Mouse (Mus musculus) granulocyte monocyte progenitor cell, adult 5-6 weeks (primary cell): ENCODE data around the gene Ffar1. TPM values are rescaled to one million over a fixed set of nuclear protein-coding genes. Genes with fewer than 3 reads are reported as not detected.
A peak's percentile ranks its signal among the peaks of the same experiment; 100 is the strongest.

Source experiments
- ATAC-seq: replicated peaks from 2 replicates; pipeline ENCODE4 v1.8.0; 2016; ENCODE audit warnings: mild to moderate bottlenecking, moderate TSS enrichment, inconsistent platforms; ENCODE audit not compliant: poor library complexity, severe bottlenecking
- total RNA-seq, 2 experiments: library from RNA; stranded (forward) in 1 of 2; stranded (reverse) in 1 of 2; fragments of 200-712, 200-1000 nt in 1 of 2; fragments of >200 nt in 1 of 2; fragmentation: Nextera tagmentation in 1 of 2; gene quantifications; 2 replicates each; pipeline ENCODE4 v1.2.3; 2014 to 2017

Ffar1 gene
- total RNA-seq, 2 experiments from 2014 or later: not detected

- ATAC-seq: peak; percentile 75
These were observed 49.5 kb downstream of the Ffar1 start for GRCm38 (mm10) chr7:30811757-30812290.

GRCm38 (mm10) chr7:30810319-30810718, 51.0 kb downstream of the Ffar1 start:
- no peak for ATAC-seq

Other genes with a start within 250 kb of the Ffar1 start
- gene Upk1a, start 248.7 kb downstream of the Ffar1 start, total RNA-seq (2014; fragmentation: Nextera tagmentation): 3.4 TPM in 1 of 2 replicates, not detected in the other
- gene Upk1a, start 248.7 kb downstream of the Ffar1 start, total RNA-seq (2017): not detected in 2 replicates
- gene Cox6b1, start 235.4 kb downstream of the Ffar1 start, total RNA-seq (2014; fragmentation: Nextera tagmentation): 436 and 560 TPM in 2 replicates
- gene Cox6b1, start 235.4 kb downstream of the Ffar1 start, total RNA-seq (2017): 470 and 484 TPM in 2 replicates
- not detected in 2 replicates for gene Etv2, start 225.7 kb downstream of the Ffar1 start, total RNA-seq (2014; fragmentation: Nextera tagmentation)
- not detected in 2 replicates for gene Etv2, start 225.7 kb downstream of the Ffar1 start, total RNA-seq (2017)
- 45.7 and 57.1 TPM in 2 replicates for gene Rbm42, start 211.2 kb downstream of the Ffar1 start, total RNA-seq (2014; fragmentation: Nextera tagmentation)
- gene Rbm42, start 211.2 kb downstream of the Ffar1 start, total RNA-seq (2017): 38.3 and 48.0 TPM in 2 replicates
- gene Haus5, start 196.6 kb downstream of the Ffar1 start, total RNA-seq (2014; fragmentation: Nextera tagmentation): 39.1 and 43.7 TPM in 2 replicates
- 18.4 and 33.2 TPM in 2 replicates for gene Haus5, start 196.6 kb downstream of the Ffar1 start, total RNA-seq (2017)
- gene Pmis2, start 190.0 kb downstream of the Ffar1 start, total RNA-seq (2014; fragmentation: Nextera tagmentation): not detected in 2 replicates
- not detected in 2 replicates for gene Pmis2, start 190.0 kb downstream of the Ffar1 start, total RNA-seq (2017)
- not detected in 2 replicates for gene 2200002J24Rik, start 162.6 kb downstream of the Ffar1 start, total RNA-seq (2014; fragmentation: Nextera tagmentation)
- not detected in 2 replicates for gene 2200002J24Rik, start 162.6 kb downstream of the Ffar1 start, total RNA-seq (2017)
- gene Atp4a, start 149.4 kb downstream of the Ffar1 start, total RNA-seq (2014; fragmentation: Nextera tagmentation): 1.5 TPM in 1 of 2 replicates, not detected in the other
- 0.22 and 3.5 TPM in 2 replicates for gene Atp4a, start 149.4 kb downstream of the Ffar1 start, total RNA-seq (2017)
- gene Tmem147, start 132.0 kb downstream of the Ffar1 start, total RNA-seq (2014; fragmentation: Nextera tagmentation): 160 and 219 TPM in 2 replicates
- gene Tmem147, start 132.0 kb downstream of the Ffar1 start, total RNA-seq (2017): 71.5 and 106 TPM in 2 replicates
- gene Gapdhs, start 117.9 kb downstream of the Ffar1 start, total RNA-seq (2014; fragmentation: Nextera tagmentation): not detected in 2 replicates
- gene Gapdhs, start 117.9 kb downstream of the Ffar1 start, total RNA-seq (2017): not detected in 2 replicates
- 2.4 and 3.7 TPM in 2 replicates for gene Sbsn, start 110.1 kb downstream of the Ffar1 start, total RNA-seq (2014; fragmentation: Nextera tagmentation)
- gene Sbsn, start 110.1 kb downstream of the Ffar1 start, total RNA-seq (2017): 1.2 TPM in 1 of 2 replicates, not detected in the other
- 68.4 and 69.3 TPM in 2 replicates for gene Dmkn, start 97.8 kb downstream of the Ffar1 start, total RNA-seq (2014; fragmentation: Nextera tagmentation)
- gene Dmkn, start 97.8 kb downstream of the Ffar1 start, total RNA-seq (2017): 81.3 and 133 TPM in 2 replicates
- gene Krtdap, start 73.7 kb downstream of the Ffar1 start, total RNA-seq (2014; fragmentation: Nextera tagmentation): not detected in 2 replicates
- not detected in 2 replicates for gene Krtdap, start 73.7 kb downstream of the Ffar1 start, total RNA-seq (2017)
- gene Ffar2, start 37.8 kb downstream of the Ffar1 start, total RNA-seq (2014; fragmentation: Nextera tagmentation): 6.5 and 17.9 TPM in 2 replicates
- gene Ffar2, start 37.8 kb downstream of the Ffar1 start, total RNA-seq (2017): 23.4 and 26.4 TPM in 2 replicates
- not detected in 2 replicates for gene Ffar3, start 5.4 kb downstream of the Ffar1 start, total RNA-seq (2014; fragmentation: Nextera tagmentation)
- gene Ffar3, start 5.4 kb downstream of the Ffar1 start, total RNA-seq (2017): not detected in 2 replicates
- not detected in 2 replicates for gene Cd22, start 18.8 kb upstream of the Ffar1 start, total RNA-seq (2014; fragmentation: Nextera tagmentation)
- not detected in 2 replicates for gene Cd22, start 18.8 kb upstream of the Ffar1 start, total RNA-seq (2017)
- 0.81 TPM in 1 of 2 replicates, not detected in the other for gene Mag, start 53.3 kb upstream of the Ffar1 start, total RNA-seq (2014; fragmentation: Nextera tagmentation)
- gene Mag, start 53.3 kb upstream of the Ffar1 start, total RNA-seq (2017): 0.46 TPM in 1 of 2 replicates, not detected in the other
- not detected in 2 replicates for gene Hamp2, start 63.1 kb upstream of the Ffar1 start, total RNA-seq (2014; fragmentation: Nextera tagmentation)
- gene Hamp2, start 63.1 kb upstream of the Ffar1 start, total RNA-seq (2017): not detected in 2 replicates
- gene Hamp, start 82.5 kb upstream of the Ffar1 start, total RNA-seq (2014; fragmentation: Nextera tagmentation): not detected in 2 replicates
- not detected in 2 replicates for gene Hamp, start 82.5 kb upstream of the Ffar1 start, total RNA-seq (2017)
- gene Usf2, start 95.2 kb upstream of the Ffar1 start, total RNA-seq (2014; fragmentation: Nextera tagmentation): 87.7 and 105 TPM in 2 replicates
- 103 and 128 TPM in 2 replicates for gene Usf2, start 95.2 kb upstream of the Ffar1 start, total RNA-seq (2017)
- gene Lsr, start 111.9 kb upstream of the Ffar1 start, total RNA-seq (2014; fragmentation: Nextera tagmentation): not detected in 2 replicates
- gene Lsr, start 111.9 kb upstream of the Ffar1 start, total RNA-seq (2017): 0.10 and 0.22 TPM in 2 replicates
- gene Fam187b, start 112.2 kb upstream of the Ffar1 start, total RNA-seq (2014; fragmentation: Nextera tagmentation): not detected in 2 replicates
- not detected in 2 replicates for gene Fam187b, start 112.2 kb upstream of the Ffar1 start, total RNA-seq (2017)
- 332 and 404 TPM in 2 replicates for gene Fxyd5, start 180.9 kb upstream of the Ffar1 start, total RNA-seq (2014; fragmentation: Nextera tagmentation)
- gene Fxyd5, start 180.9 kb upstream of the Ffar1 start, total RNA-seq (2017): 209 and 277 TPM in 2 replicates
- not detected in 2 replicates for gene Fxyd7, start 189.9 kb upstream of the Ffar1 start, total RNA-seq (2014; fragmentation: Nextera tagmentation)
- gene Fxyd7, start 189.9 kb upstream of the Ffar1 start, total RNA-seq (2017): not detected in 2 replicates
- gene Fxyd1, start 195.6 kb upstream of the Ffar1 start, total RNA-seq (2014; fragmentation: Nextera tagmentation): not detected in 2 replicates
- not detected in 2 replicates for gene Fxyd1, start 195.6 kb upstream of the Ffar1 start, total RNA-seq (2017)
- gene Lgi4, start 197.8 kb upstream of the Ffar1 start, total RNA-seq (2014; fragmentation: Nextera tagmentation): not detected in 2 replicates
- gene Lgi4, start 197.8 kb upstream of the Ffar1 start, total RNA-seq (2017): not detected in 2 replicates
- not detected in 2 replicates for gene Fxyd3, start 215.1 kb upstream of the Ffar1 start, total RNA-seq (2014; fragmentation: Nextera tagmentation)
- not detected in 2 replicates for gene Fxyd3, start 215.1 kb upstream of the Ffar1 start, total RNA-seq (2017)